Mouse (Mus musculus) hindbrain, embryonic 11.5 days (tissue): ENCODE results near the gene Ccar1. TPM values are rescaled to one million over a fixed set of nuclear protein-coding genes. Genes with fewer than 3 reads are reported as not detected.

Experiments used
- ATAC-seq: fragments of 200-750 bp; cut with Nextera tagmentation; 2 replicates; pipeline ENCODE4 v1.8.0; 2017; ENCODE audit warnings: mild to moderate bottlenecking, moderate TSS enrichment, moderate library complexity; ENCODE audit not compliant: low FRiP score
- DNase-seq: peaks from one replicate; pipeline ENCODE4 v3.0.0-alpha.2; 2015; ENCODE audit warnings: low spot score
- H3K27ac ChIP-seq: fragments of 300-500 bp; sonication (generic); 2 replicates; pipeline ENCODE4 v1.5.1; 2014; ENCODE audit warnings: mild to moderate bottlenecking, low read depth, low read length
- H3K27me3 ChIP-seq: fragments of 300-500 bp; sonication (generic); 2 replicates; pipeline ENCODE4 v1.6.1; 2014; ENCODE audit warnings: mild to moderate bottlenecking, low read length, moderate library complexity, mixed read lengths; ENCODE audit not compliant: control insufficient read depth, insufficient read depth
- H3K36me3 ChIP-seq: fragments of 300-500 bp; sonication (generic); 2 replicates; pipeline ENCODE4 v1.6.1; 2014; ENCODE audit warnings: mild to moderate bottlenecking, low read length, moderate library complexity, mixed read lengths; ENCODE audit not compliant: control insufficient read depth, insufficient read depth
- H3K4me1 ChIP-seq: fragments of 300-500 bp; sonication (generic); replicated peaks from 2 replicates; pipeline ENCODE4 v1.6.1; 2014; ENCODE audit warnings: low read length, mixed read lengths; ENCODE audit not compliant: control insufficient read depth, insufficient read depth
- H3K4me2 ChIP-seq: fragments of 300-500 bp; sonication (generic); replicated peaks from 2 replicates; pipeline ENCODE4 v1.6.1; 2014; ENCODE audit warnings: mild to moderate bottlenecking, low read depth, low read length
- H3K4me3 ChIP-seq: fragments of 300-500 bp; sonication (generic); 2 replicates; pipeline ENCODE4 v1.5.1; 2014; ENCODE audit warnings: low read depth, low read length
- H3K9ac ChIP-seq: fragments of 300-500 bp; sonication (generic); 2 replicates; pipeline ENCODE4 v1.6.1; 2014; ENCODE audit warnings: low read depth, low read length
- H3K9me3 ChIP-seq: fragments of 300-500 bp; sonication (generic); 2 replicates; pipeline ENCODE4 v1.6.1; 2016; ENCODE audit warnings: low read length; ENCODE audit not compliant: control insufficient read depth
- WGBS: fragments of 180-500 bp; shearing (Covaris S2); extraction: QIAGEN DNeasy Blood & Tissue Kit; methylation state at CpG from one replicate; pipeline ENCODE4 v1.1.7; 2014; 5-methylcytosine and 5-hydroxymethylcytosine counted together
- polyA plus RNA-seq: library from polyadenylated mRNA; unstranded; fragments of >200 nt; fragmentation: Nextera tagmentation; extraction: Ambion mirVana; gene quantifications from 2 replicates; pipeline ENCODE4 v1.2.1, GENCODE M21; 2014

Gene Ccar1
- polyA plus RNA-seq, 1 experiment from 2014 or later, result 176 TPM

- Histone ChIP-seq H3K4me2 (no peak overlapping the region), H3K4me1 (no peaks in the 10 kb centered on the region), H3K36me3 (no peaks in the 10 kb centered on the region), H3K9ac (no peak overlapping the region), H3K9me3 (no peaks in the 10 kb centered on the region), H3K27ac (no peak overlapping the region), H3K4me3 (no peak overlapping the region), H3K27me3 (no peaks in the 10 kb centered on the region)
- 84% methylated on average over 4 of the region's 4 CpGs for WGBS
- DNase-seq, result no peak
- no peak for ATAC-seq
Measured at GRCm38 (mm10) chr10:62703579-62703978, 88.5 kb downstream of the Ccar1 start.

DNA sequence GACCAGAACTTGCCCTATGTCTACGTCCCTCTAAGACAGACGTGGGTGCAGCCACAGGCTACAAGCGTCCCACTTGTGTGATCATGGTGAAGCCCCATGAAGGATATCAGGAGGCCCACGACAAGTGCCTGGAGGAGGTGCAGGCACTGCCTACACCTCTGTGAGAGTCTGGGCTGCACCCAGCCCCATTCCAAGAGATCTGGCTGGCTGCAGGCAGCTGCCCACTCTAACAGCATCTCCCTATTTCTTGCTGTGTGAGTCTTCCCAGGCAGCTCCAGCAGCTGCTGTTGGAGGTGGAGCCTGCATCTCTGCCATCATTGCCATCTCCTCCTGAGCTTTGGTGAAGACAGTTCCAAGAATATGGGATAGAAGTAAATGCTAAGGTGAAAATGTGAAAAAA is 89.7 kb downstream of the Ccar1 start:
- no peaks in the 10 kb centered on the region for H3K4me1 ChIP-seq
- WGBS, result 82% methylated on average over 4 of the region's 4 CpGs
- no peaks in the 10 kb centered on the region for H3K36me3 ChIP-seq
- H3K9ac ChIP-seq, result no peak overlapping the region
- no peak overlapping the region for H3K4me2 ChIP-seq
- no peak for ATAC-seq
- H3K9me3 ChIP-seq, result no peaks in the 10 kb centered on the region
- no peak overlapping the region for H3K4me3 ChIP-seq
- no peak overlapping the region for H3K27ac ChIP-seq
- DNase-seq, result no peak
- no peaks in the 10 kb centered on the region for H3K27me3 ChIP-seq

Other genes with a start within 250 kb of the Ccar1 start
- 55.9 and 60.2 TPM in 2 replicates for gene Kif1bp, start 213.8 kb downstream of the Ccar1 start, polyA plus RNA-seq
- gene Ddx21, start 190.0 kb downstream of the Ccar1 start, polyA plus RNA-seq, result 33.7 and 37.1 TPM in 2 replicates
- 124 and 143 TPM in 2 replicates for gene Ddx50, start 141.1 kb downstream of the Ccar1 start, polyA plus RNA-seq
- 2.0 and 2.7 TPM in 2 replicates for gene Stox1, start 66.2 kb downstream of the Ccar1 start, polyA plus RNA-seq
- 32.9 and 41.5 TPM in 2 replicates for gene Tet1, start 116.7 kb upstream of the Ccar1 start, polyA plus RNA-seq
- gene Slc25a16, start 128.3 kb upstream of the Ccar1 start, polyA plus RNA-seq, result 11.6 and 12.9 TPM in 2 replicates
- 18.7 and 18.9 TPM in 2 replicates for gene Dna2, start 154.7 kb upstream of the Ccar1 start, polyA plus RNA-seq
- 24.8 and 35.0 TPM in 2 replicates for gene Rufy2, start 187.9 kb upstream of the Ccar1 start, polyA plus RNA-seq
- gene Hnrnph3, start 231.9 kb upstream of the Ccar1 start, polyA plus RNA-seq, result 163 and 166 TPM in 2 replicates
- 1.3 and 1.5 TPM in 2 replicates for gene Pbld2, start 232.0 kb upstream of the Ccar1 start, polyA plus RNA-seq